Mouse (Mus musculus): ENCODE data around the gene Klrb1c. TPM values are rescaled to one million over a fixed set of nuclear protein-coding genes. Genes with fewer than 3 reads are reported as not detected.
"Not testable (repeated sequence)": the region's sequence is repeated elsewhere in the genome, so short reads cannot be mapped to it uniquely, and the experiment has no call there.

Gene Klrb1c
- polyA plus RNA-seq, 1 experiment: 0.07 TPM

- peak; percentile 42 for DNase-seq (ENCODE audit: low read depth)
- TF ChIP-seq CTCF (IDR thresholded peaks at IDR 0.05; ENCODE audit: borderline replicate concordance, extremely low read depth, insufficient read depth, insufficient read length) (no peak), POLR2A (IDR thresholded peaks at IDR 0.05; ENCODE audit: borderline replicate concordance, extremely low read depth, insufficient read depth, insufficient read length, poor library complexity, severe bottlenecking) (no peak)
These were observed 27.9 kb downstream of the Klrb1c start for GRCm38 (mm10) chr6:128761144-128761540.

GRCm38 (mm10) chr6:128760416-128761143 is 28.4 kb downstream of the Klrb1c start:
- DNase-seq (ENCODE audit: low read depth): peak; percentile 95
- TF ChIP-seq CTCF (IDR thresholded peaks at IDR 0.05; ENCODE audit: borderline replicate concordance, extremely low read depth, insufficient read depth, insufficient read length) (peak; percentile 67), POLR2A (IDR thresholded peaks at IDR 0.05; ENCODE audit: borderline replicate concordance, extremely low read depth, insufficient read depth, insufficient read length, poor library complexity, severe bottlenecking) (peak; percentile 17; the same call in 1 of the 2 replicates)

GRCm38 (mm10) chr6:128760016-128760415 is 29.0 kb downstream of the Klrb1c start:
- DNase-seq (ENCODE audit: low read depth): peak; percentile 93

GRCm38 (mm10) chr6:128759221-128759950 is 29.6 kb downstream of the Klrb1c start:
- peak; percentile 8 for DNase-seq (ENCODE audit: low read depth)
- TF ChIP-seq POLR2A (IDR thresholded peaks at IDR 0.05; ENCODE audit: borderline replicate concordance, extremely low read depth, insufficient read depth, insufficient read length, poor library complexity, severe bottlenecking) (no peak), CTCF (IDR thresholded peaks at IDR 0.05; ENCODE audit: borderline replicate concordance, extremely low read depth, insufficient read depth, insufficient read length) (no peak)

GRCm38 (mm10) chr6:128755402-128755763 is 33.6 kb downstream of the Klrb1c start:
- DNase-seq (ENCODE audit: low read depth): not testable (repeated sequence)

- not testable (repeated sequence) for DNase-seq (ENCODE audit: low read depth)
These were observed 34.1 kb downstream of the Klrb1c start for GRCm38 (mm10) chr6:128754748-128755401.

- DNase-seq (ENCODE audit: low read depth): peak; percentile 25
These were observed 34.8 kb downstream of the Klrb1c start for GRCm38 (mm10) chr6:128754265-128754664.

GRCm38 (mm10) chr6:128753610-128754224 is 35.3 kb downstream of the Klrb1c start:
- peak; percentile 68; the same call in 1 of the 2 replicates for TF ChIP-seq CTCF (IDR thresholded peaks at IDR 0.05; ENCODE audit: borderline replicate concordance, extremely low read depth, insufficient read depth, insufficient read length)
- peak; percentile 87 for DNase-seq (ENCODE audit: low read depth)

- not testable (repeated sequence) for DNase-seq (ENCODE audit: low read depth)
These were observed 42.0 kb downstream of the Klrb1c start for GRCm38 (mm10) chr6:128747006-128747405.

- TF ChIP-seq POLR2A (IDR thresholded peaks at IDR 0.05; ENCODE audit: borderline replicate concordance, extremely low read depth, insufficient read depth, insufficient read length, poor library complexity, severe bottlenecking) (no peak), CTCF (IDR thresholded peaks at IDR 0.05; ENCODE audit: borderline replicate concordance, extremely low read depth, insufficient read depth, insufficient read length) (no peak)
- no peak for DNase-seq (ENCODE audit: low read depth)
These were observed 51.6 kb downstream of the Klrb1c start for GRCm38 (mm10) chr6:128737445-128737844.

GRCm38 (mm10) chr6:128736100-128736499 is 52.9 kb downstream of the Klrb1c start:
- DNase-seq (ENCODE audit: low read depth): no peak
- TF ChIP-seq CTCF (IDR thresholded peaks at IDR 0.05; ENCODE audit: borderline replicate concordance, extremely low read depth, insufficient read depth, insufficient read length) (peak; percentile 16; the same call in 1 of the 2 replicates), POLR2A (IDR thresholded peaks at IDR 0.05; ENCODE audit: borderline replicate concordance, extremely low read depth, insufficient read depth, insufficient read length, poor library complexity, severe bottlenecking) (no peak)

GRCm38 (mm10) chr6:128734896-128735295 is 54.1 kb downstream of the Klrb1c start:
- TF ChIP-seq POLR2A (IDR thresholded peaks at IDR 0.05; ENCODE audit: borderline replicate concordance, extremely low read depth, insufficient read depth, insufficient read length, poor library complexity, severe bottlenecking): no peak
- TF ChIP-seq CTCF (IDR thresholded peaks at IDR 0.05; ENCODE audit: borderline replicate concordance, extremely low read depth, insufficient read depth, insufficient read length): no peak

More at GRCm38 (mm10) chr6:128734896-128735295, 54.1 kb downstream of the Klrb1c start:
- peak; percentile 9 for DNase-seq (ENCODE audit: low read depth)
